ENCODE assay signal across 10 mouse cellular contexts in the genomic region with DNA sequence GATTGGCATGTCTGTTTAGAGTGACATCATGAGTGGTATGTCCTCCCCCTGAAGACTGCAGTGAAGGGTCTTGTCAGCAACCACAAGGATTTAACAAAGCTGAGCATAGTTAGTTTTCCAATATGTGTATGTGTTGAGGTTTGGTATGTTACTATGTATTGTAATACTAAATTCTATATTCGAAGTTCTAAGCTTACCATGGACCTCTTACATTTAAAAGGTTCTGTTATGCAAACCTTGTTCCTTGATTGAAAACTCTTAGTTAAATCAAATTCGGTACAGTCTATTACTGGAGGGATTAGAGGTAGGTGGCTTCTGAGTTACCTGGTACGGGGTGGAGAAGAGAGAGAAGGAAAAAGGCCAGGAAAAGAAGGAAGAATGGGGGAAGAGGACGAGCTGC. TPM values are rescaled to one million over a fixed set of nuclear protein-coding genes. Genes with fewer than 3 reads are reported as not detected.
DNase-seq lines count a peak whose midpoint lies in the region; ATAC-seq and TF ChIP-seq lines count a peak whose summit lies in the region.
"Had no signal": no experiment of that assay in that cellular context is flagged by ENCODE, and none has a peak within 500 bp of the region (broad histone marks: within the 10 kb centered on the region; RNA-seq: fewer than 3 reads in every experiment).

A gene (minus strand): TSS at position 101 of the 400 bp plus-strand sequence.

- WGBS in forebrain, embryonic 13.5 days: 85% methylated on average over 4 of the region's 4 CpGs
- WGBS in forebrain, embryonic 10.5 days: 85% methylated on average over 4 of the region's 4 CpGs
- 87% methylated on average over 4 of the region's 4 CpGs for WGBS in limb, embryonic 13.5 days

- H3K36me3 ChIP-seq in forebrain, embryonic 13.5 days (ENCODE audit: poor library complexity, severe bottlenecking): no peaks in the 10 kb centered on the region
- H3K36me3 ChIP-seq in forebrain, embryonic 10.5 days (replicated peaks): no peaks in the 10 kb centered on the region
- no peaks in the 10 kb centered on the region for H3K36me3 ChIP-seq in ES-Bruce4 (ENCODE audit: control insufficient read depth, insufficient read depth, low read length, poor library complexity, severe bottlenecking)
- no peaks in the 10 kb centered on the region for H3K36me3 ChIP-seq in limb, embryonic 13.5 days

- no peak for TF ChIP-seq CTCF in ES-Bruce4 (IDR thresholded peaks at IDR 0.05; ENCODE audit: low read depth, low read length)

- no peak within 1 kb of the TSS for H3K9ac ChIP-seq in forebrain, embryonic 13.5 days
- H3K9ac ChIP-seq in ES-Bruce4 (ENCODE audit: low read depth, poor library complexity, severe bottlenecking): no peak within 1 kb of the TSS
- H3K9ac ChIP-seq in limb, embryonic 13.5 days: no peak within 1 kb of the TSS

- H3K9me3 ChIP-seq in forebrain, embryonic 13.5 days (replicated peaks): no peaks in the 10 kb centered on the region
- H3K9me3 ChIP-seq in forebrain, embryonic 10.5 days: no peaks in the 10 kb centered on the region
- no peaks in the 10 kb centered on the region for H3K9me3 ChIP-seq in ES-Bruce4 (replicated peaks; ENCODE audit: control insufficient read depth, insufficient read depth, low read length, poor library complexity, severe bottlenecking)
- H3K9me3 ChIP-seq in limb, embryonic 13.5 days: no peaks in the 10 kb centered on the region; the same call in 1 of the 2 replicates

- peaks cover 6% of the 10 kb centered on the region for H3K4me1 ChIP-seq in forebrain, embryonic 13.5 days
- peaks cover 7% of the 10 kb centered on the region for H3K4me1 ChIP-seq in forebrain, embryonic 10.5 days
- H3K4me1 ChIP-seq in ES-Bruce4 (ENCODE audit: control insufficient read depth, insufficient read depth, low read length): no peaks in the 10 kb centered on the region
- H3K4me1 ChIP-seq in limb, embryonic 13.5 days: 0 out of 2 replicates have a peak, but pooled peaks cover 5% of the 10 kb centered on the region

- H3K27ac ChIP-seq in forebrain, embryonic 13.5 days: no peak within 1 kb of the TSS
- no peak within 1 kb of the TSS for H3K27ac ChIP-seq in forebrain, embryonic 10.5 days
- H3K27ac ChIP-seq in ES-Bruce4 (ENCODE audit: insufficient read depth, low read length): no peak within 1 kb of the TSS
- no peak within 1 kb of the TSS for H3K27ac ChIP-seq in limb, embryonic 13.5 days

- TF ChIP-seq POLR2A in ES-Bruce4 (IDR thresholded peaks at IDR 0.05; ENCODE audit: insufficient read depth, low read length): no peak

- no peak for TF ChIP-seq EP300 in ES-Bruce4 (IDR thresholded peaks at IDR 0.05; ENCODE audit: insufficient read depth, low read depth, low read length)

- H3K4me2 ChIP-seq in forebrain, embryonic 13.5 days: no peak within 1 kb of the TSS
- no peak within 1 kb of the TSS for H3K4me2 ChIP-seq in limb, embryonic 13.5 days (replicated peaks)

- H3K4me3 ChIP-seq in forebrain, embryonic 13.5 days: no peak within 1 kb of the TSS
- no peak within 1 kb of the TSS for H3K4me3 ChIP-seq in forebrain, embryonic 10.5 days
- peak within 1 kb of the TSS; percentile 58 for H3K4me3 ChIP-seq in ES-Bruce4 (ENCODE audit: low read depth, low read length)
- H3K4me3 ChIP-seq in limb, embryonic 13.5 days: no peak within 1 kb of the TSS

- H3K27me3 ChIP-seq in forebrain, embryonic 13.5 days: no peaks in the 10 kb centered on the region
- no peaks in the 10 kb centered on the region for H3K27me3 ChIP-seq in forebrain, embryonic 10.5 days (ENCODE audit: poor library complexity, severe bottlenecking)
- H3K27me3 ChIP-seq in ES-Bruce4 (ENCODE audit: control insufficient read depth, insufficient read depth, low read length, poor library complexity, severe bottlenecking): no peaks in the 10 kb centered on the region
- no peaks in the 10 kb centered on the region for H3K27me3 ChIP-seq in limb, embryonic 13.5 days

- no peak for ATAC-seq in forebrain, embryonic 13.5 days
- no peak for ATAC-seq in hematopoietic stem cell, adult 5-6 weeks (replicated peaks in 1 of 2; ENCODE audit: insufficient read depth in 1 of 2, low FRiP score in 2 of 2, low TSS enrichment in 1 of 2, low read depth in 1 of 2, poor library complexity in 2 of 2, severe bottlenecking in 2 of 2)
- no peak for ATAC-seq in limb, embryonic 13.5 days (ENCODE audit: low FRiP score, low read depth)
- ATAC-seq in erythroblast, adult 5-6 weeks (replicated peaks; ENCODE audit: low FRiP score, poor library complexity, severe bottlenecking): no peak

- DNase-seq in forebrain, embryonic 10.5 days (ENCODE audit: extremely low spot score, low spot score): no peak
- DNase-seq in urinary bladder, adult 2 months (ENCODE audit: low spot score): no peak
- DNase-seq in ovary, postnatal 36 days (ENCODE audit: low spot score): no peak
- DNase-seq: adrenal gland, adult 2 months; heart, postnatal 36 days had no signal

RNA-seq across cellular contexts. Expression of the gene that starts here (rescaled TPM):
- polyA plus RNA-seq in forebrain, embryonic 13.5 days (2015; fragmentation: Nextera tagmentation; extraction: Ambion mirVana): 13.0 and 16.2 TPM in 2 replicates
- 9.5 and 10.1 TPM in 2 replicates for polyA plus RNA-seq in forebrain, embryonic 10.5 days (2016; fragmentation: Nextera tagmentation; extraction: Ambion mirVana)
- polyA plus RNA-seq in ES-Bruce4 (2011; ENCODE audit: insufficient read depth, insufficient read length, low read depth, missing spikeins): 19.1 and 21.6 TPM in 2 replicates
- total RNA-seq in hematopoietic stem cell, adult 5-6 weeks (2017): 32.5 and 35.5 TPM in 2 replicates
- 14.8 and 16.8 TPM in 2 replicates for polyA plus RNA-seq in limb, embryonic 13.5 days (2015; fragmentation: Nextera tagmentation; extraction: Ambion mirVana)
- 7.4 and 7.7 TPM in 2 replicates for polyA plus RNA-seq in urinary bladder, adult 2 months (2012; rRNA removed)
- total RNA-seq in erythroblast, adult 5-6 weeks (2015; ENCODE audit: low replicate concordance): 1.0 and 2.5 TPM in 2 replicates
- total RNA-seq in erythroblast, adult 5-6 weeks (2017; ENCODE audit: low replicate concordance): 1.3 and 1.5 TPM in 2 replicates
